Mouse (Mus musculus): ENCODE measurements around the gene Ano6.

DNA sequence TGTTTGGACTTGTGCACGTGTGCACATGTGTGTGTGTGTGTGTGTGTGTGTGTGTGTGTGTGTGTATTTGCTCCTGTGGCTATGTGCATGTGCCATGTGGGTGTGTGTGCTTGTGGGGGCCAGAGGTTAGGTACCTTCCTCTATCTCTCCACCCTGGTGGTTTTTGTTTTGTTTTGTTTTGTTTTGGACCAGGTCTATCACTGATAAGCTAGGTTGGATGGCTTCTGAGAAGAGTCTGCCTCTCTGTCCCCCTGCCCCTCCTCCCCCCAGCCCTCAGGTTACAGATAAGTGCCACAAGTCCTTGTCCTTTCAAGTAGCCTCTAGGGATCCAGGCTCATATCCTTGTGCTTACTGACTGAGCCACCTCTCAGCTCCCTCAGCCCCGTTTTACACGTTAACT is 49.1 kb downstream of the Ano6 start:
- no peak for TF ChIP-seq POLR2A (IDR thresholded peaks at IDR 0.05; ENCODE audit: control insufficient read depth, low read depth, low read length)
- TF ChIP-seq CTCF (IDR thresholded peaks at IDR 0.05; ENCODE audit: control insufficient read depth, insufficient read depth, insufficient replicate concordance, low read depth, low read length): no peak

Data from testis, adult 2 months (tissue).